Mouse (Mus musculus): ENCODE measurements around the gene Stx17.
A peak's percentile ranks its signal among the peaks of the same experiment; 100 is the strongest.

Gene Stx17

DNA sequence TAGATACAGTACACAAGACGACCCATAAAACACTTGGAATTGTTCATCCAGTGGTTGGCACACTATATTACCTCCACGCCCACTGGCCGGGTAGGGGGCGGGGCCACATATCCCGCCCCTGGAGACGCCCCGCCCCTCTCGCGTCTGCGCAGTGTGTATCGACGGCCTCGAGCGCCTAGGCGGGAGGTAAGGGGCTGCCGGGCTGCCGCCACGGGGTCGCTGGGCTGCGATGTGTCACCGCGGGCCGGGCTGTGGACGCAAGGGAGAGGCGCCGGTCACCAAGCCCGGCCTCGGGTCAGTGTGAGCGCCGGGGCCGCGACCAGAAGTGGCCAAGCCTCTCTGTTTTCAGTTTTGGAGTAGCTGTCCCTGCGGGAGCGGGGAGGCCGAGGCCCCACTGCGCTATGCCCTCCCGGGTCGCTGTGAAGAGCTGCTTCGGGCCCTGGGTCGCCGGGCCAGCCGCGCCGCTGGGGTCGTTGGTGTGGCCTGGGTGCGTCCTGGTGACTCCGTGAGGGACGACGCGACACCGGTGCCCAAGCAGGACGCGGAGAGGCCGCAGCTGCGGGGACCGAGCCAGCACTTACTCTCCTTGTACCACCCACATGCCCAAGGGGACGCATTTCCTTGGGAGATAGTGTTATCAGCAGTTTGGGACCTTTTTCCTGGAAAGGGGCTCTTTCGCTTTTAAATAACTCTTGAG, at the start of gene Stx17:
TSS of gene Stx17 (plus strand) at position 143 of the 697 bp plus-strand sequence.
- peak; percentile 72 to 73 for DNase-seq

DNA sequence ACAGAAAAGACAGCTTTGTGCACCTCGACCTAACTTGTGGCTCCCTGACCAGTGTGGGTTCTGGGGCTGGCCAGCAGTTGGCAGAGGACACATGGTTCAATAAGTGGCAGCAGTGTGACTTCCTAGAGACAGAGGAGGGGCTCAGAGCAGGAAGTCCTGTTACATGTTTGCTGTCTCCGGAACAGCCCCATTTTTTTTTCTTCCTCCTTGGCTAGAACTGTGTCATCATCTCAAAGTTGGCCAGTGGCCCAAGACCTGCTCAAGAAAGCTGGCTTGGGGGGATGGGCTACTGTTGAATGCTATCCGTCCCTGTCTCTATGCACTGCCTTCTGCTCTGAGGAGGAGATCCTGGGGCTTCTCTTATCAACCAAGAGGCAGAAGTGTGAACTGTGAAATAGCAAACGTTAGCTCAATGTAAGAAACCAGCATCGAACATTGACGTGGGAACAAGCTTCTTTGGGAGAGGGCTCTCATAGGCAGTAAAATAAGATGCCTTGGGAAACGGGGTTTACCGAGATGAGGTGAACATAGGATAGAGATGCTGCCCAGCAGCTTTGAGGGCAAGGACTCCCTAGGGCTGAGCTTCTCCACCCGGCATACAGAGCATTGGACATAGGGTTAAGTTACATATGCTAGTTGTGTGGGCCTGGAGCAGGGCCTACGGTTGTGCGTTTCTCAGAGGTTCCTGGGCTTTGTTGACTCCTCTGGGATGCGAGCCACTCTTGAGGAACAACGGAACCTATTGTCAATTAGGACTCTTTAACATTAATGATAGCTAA, 47.8 kb upstream of the Stx17 start:
- DNase-seq, result no peak

DNA sequence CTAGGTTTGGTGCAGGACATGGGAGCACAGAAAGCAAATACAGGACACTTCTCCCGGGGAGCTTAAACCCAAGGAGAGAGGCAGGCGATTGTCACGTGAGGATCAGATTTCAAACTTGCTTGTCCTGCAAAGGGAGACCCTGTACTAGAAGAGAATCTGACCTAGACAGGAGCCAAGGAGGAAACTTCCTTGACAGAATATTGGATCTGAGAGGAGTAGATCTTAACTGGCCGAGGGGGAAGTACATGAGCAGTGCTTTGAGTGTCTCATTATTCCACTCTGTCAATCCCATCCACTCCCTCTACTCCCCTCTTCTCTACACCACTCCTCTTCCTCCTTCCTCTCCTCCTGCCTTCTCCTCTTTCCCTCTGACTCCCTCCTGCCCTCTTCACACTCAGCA, 46.5 kb upstream of the Stx17 start:
- DNase-seq, result no peak

DNA sequence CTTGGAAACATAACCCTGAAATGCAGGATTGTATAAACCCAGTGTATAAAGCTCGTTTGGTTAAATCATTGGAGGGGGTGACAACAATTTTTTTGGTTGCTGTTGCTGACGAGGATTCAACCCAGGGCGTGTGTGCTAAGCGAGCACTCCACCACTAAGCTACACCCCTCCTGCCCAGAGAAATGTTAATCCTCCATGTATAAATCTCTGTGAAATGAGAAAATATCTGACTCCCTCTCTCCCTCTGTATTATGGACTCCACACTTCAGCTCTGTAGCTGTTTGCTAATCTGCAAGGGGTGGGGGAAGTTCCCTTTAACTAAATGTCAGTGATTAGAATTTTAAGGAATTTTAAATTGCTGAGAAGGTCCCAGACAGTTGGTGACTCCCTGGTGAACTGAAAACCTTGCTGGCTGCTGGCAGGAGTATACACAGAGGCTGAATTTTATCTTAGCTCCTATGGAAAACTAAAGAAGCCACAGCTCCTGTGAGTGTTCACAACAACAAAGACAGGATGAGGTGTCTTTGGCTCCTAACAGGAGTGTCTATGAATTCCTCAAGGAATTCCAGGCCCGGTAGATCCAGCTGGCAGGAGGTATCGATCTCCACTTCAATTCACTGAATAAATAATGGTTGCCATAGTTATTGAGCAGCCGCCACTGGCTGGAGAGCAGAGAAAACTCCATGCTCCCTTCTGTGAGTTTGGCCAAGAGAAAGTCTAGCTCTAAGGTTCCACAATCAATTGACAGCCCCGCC, 45.3 kb upstream of the Stx17 start:
- no peak for DNase-seq

DNA sequence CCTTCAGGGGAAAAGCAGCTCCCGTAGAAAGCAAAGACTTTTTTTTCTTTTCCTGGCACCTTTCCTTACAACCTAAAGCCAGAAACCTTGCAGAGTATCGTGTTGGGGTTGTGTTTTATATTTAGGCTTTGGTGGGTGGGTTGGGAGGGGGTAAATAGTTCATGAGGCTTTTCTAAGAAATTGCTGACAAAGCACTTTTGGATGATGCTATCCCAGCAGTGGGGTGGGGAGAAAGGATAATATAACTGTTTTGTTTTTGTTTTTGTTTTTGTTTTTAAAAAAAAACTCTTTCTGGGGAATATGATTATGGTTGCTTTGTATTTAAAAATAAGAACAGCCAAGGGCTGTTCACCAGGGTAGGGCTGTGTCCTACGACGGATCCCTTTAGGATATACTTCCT, 41.3 kb upstream of the Stx17 start:
- DNase-seq, result no peak

DNA sequence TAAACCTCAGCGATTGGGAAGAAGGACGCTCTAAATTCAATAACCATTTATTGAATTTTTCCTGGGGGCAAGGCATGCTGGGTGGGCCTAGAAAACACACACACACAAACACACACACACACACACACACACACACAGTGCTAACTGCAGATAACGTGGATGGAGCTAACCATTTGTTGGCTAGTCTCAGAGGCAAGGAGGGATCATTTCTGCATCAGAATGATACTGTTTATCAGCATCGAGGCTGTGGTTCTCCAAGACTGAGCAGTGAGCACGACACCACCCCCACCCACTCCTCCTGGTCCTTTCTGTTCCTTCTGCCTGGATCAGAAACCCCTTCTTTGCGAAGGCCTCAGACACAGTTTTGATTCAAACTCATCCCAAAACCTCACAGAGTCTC, 38.1 kb upstream of the Stx17 start:
- no peak for DNase-seq

DNA sequence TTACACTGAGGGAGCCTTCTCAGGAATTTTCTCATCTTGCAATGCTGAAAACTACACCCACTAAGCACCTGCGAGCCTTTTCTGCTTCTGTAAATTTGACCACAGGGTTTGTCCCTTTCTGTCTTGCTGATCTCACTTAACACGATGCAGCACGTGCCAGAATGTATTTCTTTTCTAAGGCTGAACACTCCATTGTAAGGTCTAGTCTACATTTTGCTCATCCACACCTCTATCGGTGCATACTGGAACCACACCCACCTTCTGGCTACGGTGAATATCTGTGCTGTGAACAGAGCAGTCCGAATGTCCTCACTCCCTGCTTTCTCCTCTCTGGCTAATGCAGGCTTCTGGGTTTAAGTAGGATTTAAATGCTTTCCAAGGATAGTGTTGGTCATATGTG, 37.2 kb upstream of the Stx17 start:
- no peak for DNase-seq

DNA sequence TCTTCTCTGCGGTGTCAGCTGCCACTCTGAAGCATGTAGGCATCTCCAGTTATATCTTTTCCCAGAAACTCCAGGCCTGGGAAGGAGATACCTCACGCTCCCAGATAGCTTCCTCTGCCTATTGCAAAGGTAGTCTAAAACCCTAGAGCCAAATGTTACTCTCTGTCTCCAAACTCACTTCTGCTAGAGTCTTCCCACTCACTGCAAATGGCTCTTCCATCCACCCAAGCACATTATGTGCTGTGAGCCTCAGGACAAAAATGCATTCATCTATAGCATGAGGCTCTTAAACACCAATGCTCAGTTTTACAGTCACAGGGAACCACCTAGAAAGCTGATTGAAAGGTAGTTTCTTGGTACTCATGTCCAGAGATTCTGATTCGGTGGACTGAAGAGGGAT, 31.5 kb upstream of the Stx17 start:
- DNase-seq, result no peak

DNA sequence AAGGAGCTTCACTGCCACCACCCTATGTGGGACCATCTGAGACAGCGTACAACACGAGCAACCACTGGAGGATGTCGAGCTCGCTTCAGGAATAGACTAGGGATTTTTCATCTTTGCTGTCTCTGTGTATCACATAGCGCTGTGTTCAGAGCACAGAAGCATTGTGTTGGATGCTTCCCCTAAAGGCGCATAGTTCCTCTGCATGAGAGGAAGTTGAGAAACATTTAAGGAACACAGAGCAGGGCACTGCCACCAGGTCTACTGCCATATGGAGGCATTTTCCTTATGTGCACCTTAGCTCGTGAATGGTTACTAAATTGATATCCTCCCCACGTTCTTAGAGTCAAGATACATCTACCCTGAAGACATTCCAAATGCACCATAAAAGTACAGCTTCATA, 24.5 kb upstream of the Stx17 start:
- DNase-seq, result no peak

DNA sequence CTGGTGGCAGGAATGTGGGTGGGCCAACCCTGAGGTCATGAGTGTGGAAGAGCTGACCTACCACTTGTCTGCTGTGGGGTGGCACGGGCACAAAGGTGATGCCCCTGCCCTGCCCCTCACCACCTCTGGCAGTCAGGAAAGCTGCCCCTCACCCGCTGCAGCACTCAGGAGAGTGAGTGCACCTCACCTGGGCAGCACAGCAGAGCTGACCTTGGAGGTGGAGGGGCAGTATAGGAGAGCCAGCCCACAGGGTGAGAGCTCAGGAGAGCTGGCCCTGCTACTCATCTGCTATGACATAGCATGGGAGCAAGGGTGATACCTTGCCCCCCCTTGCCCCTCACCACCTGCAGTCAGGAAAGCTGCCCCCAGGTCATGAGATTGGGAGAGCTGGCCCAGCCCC, 22.7 kb upstream of the Stx17 start:
- DNase-seq, result no peak

DNA sequence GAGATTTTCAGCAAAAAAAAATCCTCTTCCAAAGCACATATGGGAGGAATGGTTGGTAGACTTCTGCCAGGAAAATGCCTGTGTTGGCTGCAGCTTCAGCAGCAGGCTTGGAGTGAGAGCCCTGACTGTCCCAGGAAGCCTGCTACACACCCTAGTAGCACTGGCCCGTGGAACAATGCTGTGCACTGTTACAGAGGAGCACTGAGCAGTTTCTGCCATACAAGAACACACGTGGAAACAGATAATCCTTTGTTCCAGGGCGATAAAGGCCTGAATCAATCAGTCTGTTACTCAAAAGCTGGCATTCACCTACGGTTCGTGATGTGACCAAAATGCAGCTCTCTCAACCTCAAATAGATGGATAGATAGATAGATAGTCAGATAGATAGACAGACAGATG, 19.3 kb upstream of the Stx17 start:
- DNase-seq, result no peak

DNA sequence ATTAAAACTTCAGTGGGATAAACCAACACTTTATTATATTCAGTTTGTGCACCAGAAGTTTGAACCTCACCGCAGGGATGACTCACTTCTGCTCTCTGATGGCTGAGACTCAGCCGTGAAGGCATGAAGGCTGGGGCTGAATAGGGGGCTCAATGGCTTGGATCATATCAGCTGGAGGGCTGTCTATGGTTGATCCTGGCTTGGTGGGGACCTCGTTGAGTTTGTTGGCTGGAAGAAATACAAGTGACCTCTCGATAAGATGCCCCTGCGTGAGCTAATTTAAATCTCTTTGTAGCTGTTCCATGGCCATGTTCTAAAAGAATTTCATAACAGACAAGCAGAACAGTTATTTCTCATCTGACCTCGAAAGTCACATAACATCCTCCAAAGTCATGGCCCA, 17.6 kb upstream of the Stx17 start:
- no peak for DNase-seq

DNA sequence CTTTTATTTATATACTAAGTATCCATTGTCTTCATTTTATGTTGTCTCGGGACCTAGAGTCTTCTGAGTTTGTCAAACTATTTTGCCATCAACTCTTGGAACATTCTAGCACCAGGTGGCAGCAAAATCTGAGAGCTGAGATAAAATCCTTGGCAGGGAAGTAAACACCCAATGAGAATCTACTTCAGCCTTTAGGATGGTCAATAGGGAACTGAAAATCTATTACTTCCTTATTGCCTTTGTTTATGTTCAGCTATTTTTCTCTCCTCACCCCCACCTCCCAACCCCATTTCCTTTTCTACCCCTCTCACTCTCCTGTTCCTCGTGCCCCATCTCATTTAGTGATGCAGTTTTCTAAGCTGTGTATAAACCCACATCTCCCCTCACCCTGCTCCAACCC, 16.1 kb upstream of the Stx17 start:
- DNase-seq, result no peak

DNA sequence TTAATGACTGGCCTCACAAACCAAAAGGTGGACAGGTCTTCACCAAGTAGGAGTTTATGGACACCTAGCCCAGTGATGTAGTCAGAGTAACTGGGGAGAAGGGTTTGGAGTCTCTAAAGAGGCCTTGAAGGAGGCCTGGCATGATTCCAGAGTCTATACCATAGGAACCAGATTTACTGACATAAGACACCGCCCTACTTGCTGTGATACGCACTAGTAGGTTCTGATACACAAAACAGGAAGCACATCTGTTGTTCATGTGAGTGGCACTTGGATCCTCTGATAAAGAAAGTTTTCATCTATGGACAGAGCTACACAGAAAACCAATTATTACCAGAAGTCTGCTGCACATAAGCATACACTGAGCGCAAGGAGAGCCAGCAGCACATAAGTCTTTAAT, 14.4 kb upstream of the Stx17 start:
- DNase-seq, result no peak

DNA sequence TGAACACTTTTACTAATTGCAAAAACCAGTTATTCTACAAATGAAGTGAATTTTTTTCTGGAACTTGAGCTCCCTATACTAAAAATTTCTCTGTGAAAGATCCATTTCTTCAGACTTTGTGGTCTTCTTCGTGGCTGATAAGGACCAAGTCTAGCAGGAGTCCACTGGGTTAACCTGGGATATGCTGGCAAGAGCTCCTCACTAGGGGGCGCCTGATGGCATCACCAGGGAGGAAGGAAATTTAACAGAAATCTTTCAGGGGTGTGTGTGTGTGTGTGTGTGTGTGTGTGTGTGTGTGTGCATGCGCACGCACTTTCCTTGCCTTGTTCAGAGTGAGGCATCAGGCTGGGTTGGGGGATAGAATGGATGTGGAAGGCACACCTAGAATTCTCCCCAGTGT, 8.5 kb upstream of the Stx17 start:
- DNase-seq, result peak; percentile 5 to 16

DNA sequence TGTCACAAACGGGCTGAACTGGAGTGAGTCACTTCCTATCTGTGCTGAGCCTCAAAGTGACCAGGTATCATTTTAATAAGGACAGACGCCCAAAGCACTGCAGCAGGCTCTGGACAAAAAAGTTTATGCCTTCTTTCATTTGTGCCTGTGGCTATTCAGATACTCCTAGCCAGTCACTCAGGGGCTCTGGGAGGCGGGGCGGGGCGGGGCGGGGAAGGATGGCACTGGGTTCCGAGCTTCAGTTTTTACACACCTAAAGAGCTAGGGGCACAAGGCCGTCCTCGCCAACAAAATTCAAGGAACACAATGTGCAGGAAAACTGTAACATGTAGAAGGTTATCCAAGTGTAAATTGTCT, 321 bp upstream of the Stx17 start:
- DNase-seq, result peak in 1 of 2 experiments; percentile 11

DNA sequence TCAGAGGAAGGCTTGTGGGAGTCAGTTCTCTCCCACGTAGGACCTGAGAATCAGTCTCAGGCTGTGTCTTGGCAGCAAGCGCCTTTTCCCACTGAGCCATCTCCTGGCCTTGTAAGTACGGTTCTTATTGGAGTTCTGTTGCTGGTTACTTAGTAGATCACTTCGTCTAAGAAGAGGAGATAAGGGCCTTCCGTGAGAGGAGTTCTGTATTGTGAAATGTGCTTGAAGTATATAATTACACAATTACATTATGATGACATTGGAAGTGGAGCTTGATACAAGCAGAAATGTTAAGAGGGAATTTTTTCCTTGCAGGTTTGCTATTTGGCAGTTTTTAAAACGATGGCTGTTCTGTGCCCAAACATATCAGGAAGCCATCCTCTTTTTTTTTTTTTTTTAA, 5.6 kb downstream of the Stx17 start:
- no peak for DNase-seq

DNA sequence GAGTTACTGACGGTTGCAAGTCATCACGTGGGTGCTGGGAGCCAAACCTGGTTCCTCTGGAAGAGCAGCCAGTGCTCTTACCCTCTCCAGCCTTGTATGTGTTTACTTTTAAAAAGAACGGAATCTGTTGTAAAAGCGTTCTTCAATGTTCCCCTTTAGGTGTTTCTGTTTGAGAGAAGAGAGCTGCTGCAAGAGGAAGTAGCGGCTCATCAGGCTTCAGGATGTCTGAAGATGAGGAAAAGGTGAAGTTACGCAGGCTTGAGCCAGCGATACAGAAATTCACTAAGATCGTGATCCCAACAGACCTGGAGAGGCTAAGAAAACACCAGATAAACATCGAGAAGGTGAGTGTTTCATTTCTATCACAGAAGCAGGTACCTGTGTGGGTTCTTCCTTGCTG, 6.9 kb downstream of the Stx17 start:
- no peak for DNase-seq

DNA sequence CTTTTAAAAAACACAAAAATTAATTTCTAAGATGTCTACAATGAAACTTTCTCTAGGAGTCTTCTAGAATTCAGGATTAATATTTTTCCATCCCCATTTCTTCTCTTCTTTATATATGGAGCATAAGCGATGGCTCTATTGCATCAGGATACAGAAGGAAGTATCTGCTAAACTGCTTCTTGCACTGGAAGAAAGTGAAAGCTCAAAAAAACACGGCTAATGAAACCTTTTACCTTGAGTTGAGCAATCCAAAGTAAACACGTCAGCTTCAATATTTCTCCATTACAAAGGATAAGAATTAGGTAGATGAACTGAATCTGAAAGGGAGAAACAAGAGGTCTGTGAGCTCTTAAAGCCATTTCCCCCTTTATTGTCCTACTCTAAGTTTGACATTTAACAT, 8.0 kb downstream of the Stx17 start:
- DNase-seq, result no peak

DNA sequence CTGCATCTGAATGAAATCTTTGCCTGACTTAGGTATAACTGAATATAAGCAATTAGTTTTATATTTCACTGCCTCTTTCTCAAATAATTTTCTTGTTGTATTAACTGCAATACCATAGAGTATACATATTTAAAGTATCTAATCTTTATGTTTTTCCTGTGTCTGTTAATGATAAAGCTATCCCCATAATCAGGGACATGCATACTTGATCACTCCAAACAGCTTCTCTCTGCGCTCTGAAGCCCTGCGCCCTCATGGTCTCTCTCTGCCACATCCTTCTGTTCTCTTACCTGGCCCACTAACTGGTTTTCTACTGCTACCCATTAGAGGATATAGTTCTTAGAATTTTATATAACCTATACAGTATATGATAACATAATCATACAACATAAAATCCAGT, 24.8 kb downstream of the Stx17 start:
- no peak for DNase-seq

DNA sequence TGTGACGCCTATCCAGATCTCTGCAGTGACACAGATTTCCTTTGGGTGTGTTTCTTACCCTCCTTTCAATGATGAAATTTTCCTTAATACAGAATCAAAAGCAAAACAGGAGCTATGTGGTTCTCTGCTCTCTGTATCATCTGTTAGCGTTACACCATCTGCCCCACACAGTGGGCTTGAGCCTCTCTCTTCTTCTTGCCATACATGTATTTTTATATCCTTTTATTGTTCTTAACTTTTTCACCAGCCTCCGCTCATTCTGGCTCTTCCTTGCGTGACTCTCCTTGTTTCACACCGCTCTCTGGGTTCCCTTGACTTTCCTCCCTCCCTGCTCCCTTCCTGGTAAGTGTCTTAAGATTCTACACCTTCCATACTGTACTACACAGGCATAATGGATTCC, 28.5 kb downstream of the Stx17 start:
- DNase-seq, result no peak

DNA sequence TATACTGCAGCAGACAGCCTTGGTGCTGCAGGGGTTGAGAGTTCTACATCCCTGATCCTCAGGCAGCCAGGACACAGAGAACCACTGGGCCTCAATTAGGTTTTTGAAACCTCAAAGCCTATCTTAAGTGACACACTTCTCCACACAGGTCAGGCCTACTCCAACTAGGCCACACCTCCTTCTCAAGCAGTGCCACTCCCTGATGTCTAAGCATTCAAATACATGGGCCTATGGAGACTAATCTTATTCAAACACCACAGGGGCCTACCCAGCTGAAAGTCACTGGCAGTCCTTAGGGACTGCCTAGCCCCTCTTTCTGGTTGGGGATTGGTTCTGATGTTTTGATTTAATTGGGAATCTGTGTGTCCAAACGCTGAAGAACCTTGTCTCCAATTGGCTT, 31.1 kb downstream of the Stx17 start:
- no peak for DNase-seq

DNA sequence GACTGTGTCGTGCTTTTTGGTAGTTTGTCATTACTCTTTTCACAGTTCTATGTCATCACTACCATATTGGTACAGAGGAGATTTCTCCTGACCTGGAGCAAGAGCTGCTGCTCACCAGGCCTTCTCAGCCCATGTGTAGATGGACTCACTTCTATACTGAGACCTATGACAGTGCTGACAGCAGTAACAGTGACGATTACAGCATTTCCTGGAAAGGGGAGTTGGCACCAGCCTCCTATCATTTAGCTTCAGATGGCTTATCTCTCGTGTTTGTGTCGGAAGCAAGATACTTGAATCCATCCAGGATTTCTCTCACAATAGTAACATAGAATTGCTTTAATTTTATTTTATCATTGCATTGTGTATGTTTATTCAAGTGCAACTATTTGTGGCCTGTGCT, 35.7 kb downstream of the Stx17 start:
- DNase-seq, result no peak

DNA sequence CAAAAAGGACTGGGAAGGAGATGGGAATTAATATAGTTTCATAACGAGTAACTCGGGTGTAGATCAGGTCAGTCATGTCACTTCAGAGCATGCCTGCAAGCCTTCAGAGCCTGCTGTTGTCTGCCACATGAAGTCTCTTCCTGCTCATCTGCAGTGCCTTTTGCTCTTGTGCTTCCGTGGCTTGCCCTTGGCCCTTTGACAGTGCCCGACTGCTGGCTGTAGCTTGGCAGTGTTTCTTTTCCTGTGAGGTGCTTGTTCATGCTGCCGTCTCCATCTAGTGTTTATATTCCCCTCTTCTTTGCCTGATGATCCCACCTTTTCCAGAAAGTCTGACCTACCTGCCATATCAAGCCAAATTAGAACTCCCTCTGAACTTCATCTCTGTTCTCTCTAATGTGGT, 39.1 kb downstream of the Stx17 start:
- no peak for DNase-seq
